Mouse (Mus musculus): Measurements from ENCODE around the gene Hoxb6.

The Hoxb6 gene

GRCm38 (mm10) chr11:96333241-96334001, 41.1 kb downstream of the Hoxb6 start:
- H3K36me3 ChIP-seq (ENCODE audit: insufficient read depth, low read length), result no peaks in the 10 kb centered on the region
- TF ChIP-seq CTCF (conservative IDR thresholded peaks at IDR 0.05; ENCODE audit: low read length) (no peak), POU5F1 (IDR thresholded peaks at IDR 0.05; ENCODE audit: borderline replicate concordance, low read length) (no peak), NANOG (IDR thresholded peaks at IDR 0.05; ENCODE audit: borderline replicate concordance, low read length) (no peak)

GRCm38 (mm10) chr11:96334002-96334364, 41.7 kb downstream of the Hoxb6 start:
- TF ChIP-seq POU5F1 (IDR thresholded peaks at IDR 0.05; ENCODE audit: borderline replicate concordance, low read length), result no peak
- no peak for TF ChIP-seq CTCF (conservative IDR thresholded peaks at IDR 0.05; ENCODE audit: low read length)
- no peak for TF ChIP-seq NANOG (IDR thresholded peaks at IDR 0.05; ENCODE audit: borderline replicate concordance, low read length)
- Histone ChIP-seq H3K4me1 (replicated peaks; ENCODE audit: low read depth, low read length) (peaks cover 38% of the 10 kb centered on the region), H3K27me3 (ENCODE audit: insufficient read depth, low read length) (peaks cover 100% of the 10 kb centered on the region), H3K36me3 (ENCODE audit: insufficient read depth, low read length) (no peaks in the 10 kb centered on the region), H3K4me3 (replicated peaks; ENCODE audit: low read length) (no peak overlapping the region), H3K9me3 (ENCODE audit: low read length) (peaks cover 12% of the 10 kb centered on the region)

More at GRCm38 (mm10) chr11:96333241-96334001, 41.1 kb downstream of the Hoxb6 start:
- H3K4me1 ChIP-seq (replicated peaks; ENCODE audit: low read depth, low read length), result peaks cover 39% of the 10 kb centered on the region
- peak overlapping the region; percentile 51 for H3K4me3 ChIP-seq (replicated peaks; ENCODE audit: low read length)
- H3K9me3 ChIP-seq (ENCODE audit: low read length), result peaks cover 13% of the 10 kb centered on the region
- peaks cover 100% of the 10 kb centered on the region for H3K27me3 ChIP-seq (ENCODE audit: insufficient read depth, low read length)

- H3K4me1 ChIP-seq (replicated peaks; ENCODE audit: low read depth, low read length), result peaks cover 31% of the 10 kb centered on the region
- H3K36me3 ChIP-seq (ENCODE audit: insufficient read depth, low read length), result no peaks in the 10 kb centered on the region
- TF ChIP-seq CTCF (conservative IDR thresholded peaks at IDR 0.05; ENCODE audit: low read length) (no peak), POU5F1 (IDR thresholded peaks at IDR 0.05; ENCODE audit: borderline replicate concordance, low read length) (no peak), NANOG (IDR thresholded peaks at IDR 0.05; ENCODE audit: borderline replicate concordance, low read length) (no peak)
- H3K4me3 ChIP-seq (replicated peaks; ENCODE audit: low read length), result no peak overlapping the region
- H3K27me3 ChIP-seq (ENCODE audit: insufficient read depth, low read length), result peaks cover 100% of the 10 kb centered on the region
- peaks cover 6% of the 10 kb centered on the region; the same call in 1 of the 2 replicates for H3K9me3 ChIP-seq (ENCODE audit: low read length)
Observed at GRCm38 (mm10) chr11:96334998-96335397, 42.7 kb downstream of the Hoxb6 start.

GRCm38 (mm10) chr11:96336597-96336996, 44.3 kb downstream of the Hoxb6 start:
- Histone ChIP-seq H3K4me3 (replicated peaks; ENCODE audit: low read length) (no peak overlapping the region), H3K27me3 (ENCODE audit: insufficient read depth, low read length) (peaks cover 100% of the 10 kb centered on the region), H3K36me3 (ENCODE audit: insufficient read depth, low read length) (no peaks in the 10 kb centered on the region)

GRCm38 (mm10) chr11:96337026-96337425, 44.8 kb downstream of the Hoxb6 start:
- H3K4me3 ChIP-seq (replicated peaks; ENCODE audit: low read length), result no peak overlapping the region
- 0 out of 2 replicates have a peak, but pooled peaks cover 3% of the 10 kb centered on the region for H3K9me3 ChIP-seq (ENCODE audit: low read length)
- peaks cover 27% of the 10 kb centered on the region for H3K4me1 ChIP-seq (replicated peaks; ENCODE audit: low read depth, low read length)
- TF ChIP-seq CTCF (conservative IDR thresholded peaks at IDR 0.05; ENCODE audit: low read length) (no peak), POU5F1 (IDR thresholded peaks at IDR 0.05; ENCODE audit: borderline replicate concordance, low read length) (no peak), NANOG (IDR thresholded peaks at IDR 0.05; ENCODE audit: borderline replicate concordance, low read length) (no peak)
- H3K27me3 ChIP-seq (ENCODE audit: insufficient read depth, low read length), result peaks cover 100% of the 10 kb centered on the region
- no peaks in the 10 kb centered on the region for H3K36me3 ChIP-seq (ENCODE audit: insufficient read depth, low read length)

More at GRCm38 (mm10) chr11:96336597-96336996, 44.3 kb downstream of the Hoxb6 start:
- peaks cover 27% of the 10 kb centered on the region for H3K4me1 ChIP-seq (replicated peaks; ENCODE audit: low read depth, low read length)
- TF ChIP-seq POU5F1 (IDR thresholded peaks at IDR 0.05; ENCODE audit: borderline replicate concordance, low read length) (no peak), NANOG (IDR thresholded peaks at IDR 0.05; ENCODE audit: borderline replicate concordance, low read length) (no peak), CTCF (conservative IDR thresholded peaks at IDR 0.05; ENCODE audit: low read length) (no peak)
- 0 out of 2 replicates have a peak, but pooled peaks cover 3% of the 10 kb centered on the region for H3K9me3 ChIP-seq (ENCODE audit: low read length)

- Histone ChIP-seq H3K27me3 (ENCODE audit: insufficient read depth, low read length) (peaks cover 100% of the 10 kb centered on the region), H3K9me3 (ENCODE audit: low read length) (0 out of 2 replicates have a peak, but pooled peaks cover 3% of the 10 kb centered on the region)
Observed at GRCm38 (mm10) chr11:96338957-96339855, 46.9 kb downstream of the Hoxb6 start.

GRCm38 (mm10) chr11:96340698-96341365, 48.6 kb downstream of the Hoxb6 start:
- peaks cover 29% of the 10 kb centered on the region for H3K4me1 ChIP-seq (replicated peaks; ENCODE audit: low read depth, low read length)
- no peaks in the 10 kb centered on the region for H3K36me3 ChIP-seq (ENCODE audit: insufficient read depth, low read length)
- H3K4me3 ChIP-seq (replicated peaks; ENCODE audit: low read length), result no peak overlapping the region
- H3K9me3 ChIP-seq (ENCODE audit: low read length), result no peaks in the 10 kb centered on the region
- no peak for TF ChIP-seq POU5F1 (IDR thresholded peaks at IDR 0.05; ENCODE audit: borderline replicate concordance, low read length)
- no peak for TF ChIP-seq NANOG (IDR thresholded peaks at IDR 0.05; ENCODE audit: borderline replicate concordance, low read length)
- TF ChIP-seq CTCF (conservative IDR thresholded peaks at IDR 0.05; ENCODE audit: low read length), result no peak
- peaks cover 99% of the 10 kb centered on the region for H3K27me3 ChIP-seq (ENCODE audit: insufficient read depth, low read length)

More at GRCm38 (mm10) chr11:96338957-96339855, 46.9 kb downstream of the Hoxb6 start:
- Histone ChIP-seq H3K4me3 (replicated peaks; ENCODE audit: low read length) (no peak overlapping the region), H3K36me3 (ENCODE audit: insufficient read depth, low read length) (no peaks in the 10 kb centered on the region), H3K4me1 (replicated peaks; ENCODE audit: low read depth, low read length) (peaks cover 17% of the 10 kb centered on the region)
- no peak for TF ChIP-seq POU5F1 (IDR thresholded peaks at IDR 0.05; ENCODE audit: borderline replicate concordance, low read length)

All from E14TG2a.4 (cell line).